Mouse (Mus musculus) heart, embryonic 11.5 days (tissue): Measurements from ENCODE around the gene Itpk1. TPM values are rescaled to one million over a fixed set of nuclear protein-coding genes. Genes with fewer than 3 reads are reported as not detected.

Experiments used
- ATAC-seq: fragments of 200-750 bp; cut with Nextera tagmentation; replicated peaks from 2 replicates; pipeline ENCODE4 v1.8.0; 2017; ENCODE audit warnings: moderate library complexity; ENCODE audit not compliant: insufficient number of reproducible peaks, low FRiP score, low TSS enrichment
- H3K27ac ChIP-seq: fragments of 300-500 bp; sonication (generic); 2 replicates; pipeline ENCODE4 v1.5.1; 2014; ENCODE audit warnings: mild to moderate bottlenecking, low read depth, low read length
- H3K27me3 ChIP-seq: fragments of 300-500 bp; sonication (generic); 2 replicates; pipeline ENCODE4 v1.6.1; 2014; ENCODE audit warnings: mild to moderate bottlenecking, low read length, mixed read lengths; ENCODE audit not compliant: control insufficient read depth, insufficient read depth
- H3K36me3 ChIP-seq: fragments of 300-500 bp; sonication (generic); 2 replicates; pipeline ENCODE4 v1.6.1; 2014; ENCODE audit warnings: mild to moderate bottlenecking, low read length, moderate library complexity, mixed read lengths; ENCODE audit not compliant: control insufficient read depth, insufficient read depth
- H3K4me1 ChIP-seq: fragments of 300-500 bp; sonication (generic); 2 replicates; pipeline ENCODE4 v1.6.1; 2014; ENCODE audit warnings: low read length; ENCODE audit not compliant: control insufficient read depth, insufficient read depth
- H3K4me2 ChIP-seq: fragments of 300-500 bp; sonication (generic); 2 replicates; pipeline ENCODE4 v1.6.1; 2014; ENCODE audit warnings: mild to moderate bottlenecking, moderate library complexity
- H3K4me3 ChIP-seq: fragments of 300-500 bp; sonication (generic); 2 replicates; pipeline ENCODE4 v1.5.1; 2014; ENCODE audit warnings: low read depth, low read length
- H3K9ac ChIP-seq: fragments of 300-500 bp; sonication (generic); 2 replicates; pipeline ENCODE4 v1.6.1; 2014; ENCODE audit warnings: mild to moderate bottlenecking, low read depth, low read length, moderate library complexity
- H3K9me3 ChIP-seq: fragments of 300-500 bp; sonication (generic); replicated peaks from 2 replicates; pipeline ENCODE4 v1.6.1; 2016; ENCODE audit warnings: low read length; ENCODE audit not compliant: control insufficient read depth
- whole genome bisulfite sequencing: fragments of 180-500 bp; shearing (Covaris S2); extraction: QIAGEN DNeasy Blood & Tissue Kit; methylation state at CpG from one replicate; pipeline ENCODE4 v1.1.7; 2014; ENCODE audit not compliant: insufficient replicate concordance; 5-methylcytosine and 5-hydroxymethylcytosine counted together
- polyA plus RNA-seq: library from polyadenylated mRNA; unstranded; fragments of >200 nt; fragmentation: Nextera tagmentation; extraction: Ambion mirVana; gene quantifications from 2 replicates; pipeline ENCODE4 v1.2.1, GENCODE M21; 2014

Itpk1 gene
- polyA plus RNA-seq, 1 experiment from 2014 or later, result 3.5 TPM

DNA sequence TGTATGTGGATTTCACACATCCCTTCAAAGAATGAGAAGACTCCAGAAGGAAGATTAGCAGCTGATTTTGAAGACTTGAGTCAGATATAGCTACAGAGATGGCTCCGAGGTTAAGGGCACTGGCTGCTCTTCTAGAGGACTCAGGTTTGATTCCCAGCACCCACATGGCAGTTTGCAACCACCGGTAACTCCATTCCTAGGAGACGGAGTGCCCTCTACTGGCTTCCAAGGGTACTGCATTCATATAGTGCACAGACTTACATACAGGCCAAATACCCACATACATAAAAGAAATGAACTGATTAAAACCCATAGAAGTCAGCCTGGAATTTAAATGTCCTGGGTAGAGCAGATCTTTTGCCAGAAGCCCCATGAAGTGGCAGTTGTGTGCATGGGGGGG is 106.2 kb downstream of the Itpk1 start:
- Histone ChIP-seq H3K27ac (no peak overlapping the region), H3K36me3 (no peaks in the 10 kb centered on the region), H3K9ac (no peak overlapping the region), H3K9me3 (no peaks in the 10 kb centered on the region), H3K27me3 (no peaks in the 10 kb centered on the region), H3K4me2 (no peak overlapping the region), H3K4me3 (no peak overlapping the region), H3K4me1 (peaks cover 9% of the 10 kb centered on the region)
- 93% methylated on average over 3 of the region's 3 CpGs for WGBS
- no peak for ATAC-seq

DNA sequence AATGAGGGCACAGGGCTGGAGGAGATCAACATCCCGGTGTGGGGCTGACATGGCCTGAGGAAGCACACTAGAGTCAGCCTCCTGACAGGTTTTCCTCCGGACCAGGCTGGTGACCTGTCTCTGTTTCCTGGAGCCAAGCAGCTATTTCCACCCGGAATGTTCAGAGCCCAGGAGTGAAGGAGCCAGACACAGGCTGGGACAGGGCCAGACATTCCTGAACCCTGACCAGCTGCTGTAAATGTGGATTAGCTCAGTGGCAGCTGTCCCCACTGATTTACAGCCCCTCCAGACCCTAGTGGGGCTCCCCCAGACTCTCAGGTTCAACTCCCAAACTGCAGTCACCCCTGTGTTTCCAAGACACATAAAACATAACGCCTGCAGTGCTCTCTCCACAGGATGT is 107.3 kb downstream of the Itpk1 start:
- 49% methylated on average over 4 of the region's 4 CpGs for WGBS
- no peak overlapping the region for H3K4me3 ChIP-seq
- H3K9ac ChIP-seq, result no peak overlapping the region
- no peaks in the 10 kb centered on the region for H3K36me3 ChIP-seq
- H3K27me3 ChIP-seq, result no peaks in the 10 kb centered on the region
- no peak overlapping the region for H3K27ac ChIP-seq
- H3K4me2 ChIP-seq, result no peak overlapping the region
- H3K4me1 ChIP-seq, result peaks cover 16% of the 10 kb centered on the region
- ATAC-seq, result no peak; the same call in 1 of the 2 replicates
- no peaks in the 10 kb centered on the region for H3K9me3 ChIP-seq

DNA sequence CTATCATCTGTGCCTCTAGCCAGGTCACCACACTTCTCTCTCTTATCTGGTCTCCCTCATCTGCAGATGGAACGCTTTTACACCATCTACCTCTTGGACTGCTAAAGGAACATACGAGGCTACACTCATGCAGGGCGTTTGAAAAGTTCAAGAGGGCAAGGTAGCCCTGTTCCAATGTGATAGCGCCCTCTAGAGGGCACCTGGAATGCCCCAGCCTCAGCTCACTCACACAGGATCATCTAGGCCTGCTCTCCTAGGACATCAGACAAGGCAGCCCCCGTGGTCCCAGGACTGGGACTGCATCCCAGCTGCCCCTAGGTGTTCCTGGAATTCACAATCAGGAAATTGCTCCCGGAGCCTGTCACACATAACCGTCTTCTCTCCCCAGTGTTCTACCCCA is 108.3 kb downstream of the Itpk1 start:
- Histone ChIP-seq H3K4me3 (no peak overlapping the region), H3K4me1 (peaks cover 16% of the 10 kb centered on the region), H3K9me3 (no peaks in the 10 kb centered on the region), H3K27ac (no peak overlapping the region), H3K4me2 (no peak overlapping the region), H3K36me3 (no peaks in the 10 kb centered on the region), H3K27me3 (no peaks in the 10 kb centered on the region), H3K9ac (no peak overlapping the region)
- 66% methylated on average over 7 of the region's 7 CpGs for WGBS
- no peak for ATAC-seq

DNA sequence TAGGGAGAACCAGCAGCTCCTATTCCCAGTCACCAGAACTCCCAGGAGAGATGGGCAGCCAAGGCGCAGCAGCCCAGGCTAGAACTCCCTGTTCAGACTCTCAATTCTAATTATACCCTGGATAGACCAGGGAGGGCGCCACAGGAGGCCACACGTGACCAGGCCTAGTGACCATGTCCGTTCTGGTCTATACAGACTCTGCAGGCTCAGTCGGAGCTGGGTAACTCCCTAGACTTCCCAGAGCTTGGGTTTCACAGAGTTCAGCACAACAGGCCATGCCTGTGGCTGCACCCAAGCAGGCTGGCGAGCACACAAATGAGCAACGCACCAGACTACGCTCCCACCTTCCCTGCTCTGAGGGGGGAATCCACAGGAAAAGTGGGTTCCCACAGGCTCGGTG is 110.1 kb downstream of the Itpk1 start:
- Histone ChIP-seq H3K27ac (no peak overlapping the region), H3K4me3 (no peak overlapping the region), H3K4me2 (no peak overlapping the region), H3K27me3 (no peaks in the 10 kb centered on the region), H3K4me1 (peaks cover 16% of the 10 kb centered on the region), H3K36me3 (no peaks in the 10 kb centered on the region), H3K9me3 (no peaks in the 10 kb centered on the region), H3K9ac (no peak overlapping the region)
- no peak; the same call in 1 of the 2 replicates for ATAC-seq
- 78% methylated on average over 9 of the region's 9 CpGs for WGBS

DNA sequence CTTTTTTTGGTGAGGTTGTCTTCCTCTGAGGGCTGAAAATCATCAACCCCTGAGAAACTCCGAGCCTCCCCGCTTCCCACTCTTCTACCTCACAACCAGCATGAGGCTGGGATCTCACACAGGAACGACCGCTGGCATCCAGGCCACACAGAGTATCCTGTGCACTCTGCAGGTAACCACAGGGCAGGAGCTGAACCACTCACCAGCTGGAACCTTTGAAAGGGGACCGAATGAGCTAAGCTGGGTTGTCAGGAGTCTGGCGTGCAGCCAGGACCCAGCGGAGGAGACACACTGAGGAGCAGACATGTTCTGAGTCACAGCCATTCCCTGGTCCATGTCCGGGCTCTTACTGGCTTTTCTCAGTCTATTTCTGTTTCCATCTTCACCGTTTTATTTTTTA is 111.0 kb downstream of the Itpk1 start:
- H3K4me1 ChIP-seq, result peaks cover 16% of the 10 kb centered on the region
- H3K27ac ChIP-seq, result no peak overlapping the region; the same call in 1 of the 2 replicates

DNA sequence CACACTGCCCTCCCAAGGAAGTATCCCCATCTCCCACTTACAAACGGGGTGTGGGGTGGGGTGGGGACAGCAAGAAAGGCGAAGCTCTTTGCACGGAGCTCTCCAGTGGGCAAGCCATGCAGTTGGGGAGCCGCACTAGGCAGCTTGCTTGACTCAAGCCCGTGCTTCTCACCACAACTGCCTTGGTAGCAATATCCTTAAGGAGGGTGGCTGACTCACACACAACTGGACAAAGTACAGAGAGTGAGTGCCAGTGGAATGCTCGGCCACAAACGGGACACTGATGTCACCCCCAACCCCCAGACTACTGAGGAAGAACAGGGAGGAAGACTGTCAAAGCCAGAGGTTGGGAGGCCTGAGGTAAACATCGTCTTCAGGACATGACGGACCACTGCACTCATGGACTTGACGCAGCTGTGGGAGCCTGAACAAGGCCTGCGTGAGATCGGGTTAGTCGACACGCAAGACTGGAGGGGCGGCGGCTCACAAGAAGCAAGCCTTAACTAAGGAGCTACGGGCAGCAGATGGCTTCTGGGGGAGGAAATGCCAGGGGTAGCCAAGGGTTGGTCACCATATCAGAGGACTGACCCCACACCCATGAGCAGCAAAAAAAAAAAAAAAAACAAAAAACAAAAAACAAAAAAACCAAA is 113.9 kb downstream of the Itpk1 start:
- Histone ChIP-seq H3K27me3 (0 out of 2 replicates have a peak, but pooled peaks cover 4% of the 10 kb centered on the region), H3K9me3 (no peaks in the 10 kb centered on the region), H3K4me1 (peaks cover 14% of the 10 kb centered on the region), H3K27ac (no peak overlapping the region), H3K36me3 (no peaks in the 10 kb centered on the region), H3K4me2 (no peak overlapping the region), H3K9ac (no peak overlapping the region), H3K4me3 (no peak overlapping the region)
- WGBS, result 80% methylated on average over 17 of the region's 17 CpGs
- ATAC-seq, result no peak

More for the DNA sequence above, 111.0 kb downstream of the Itpk1 start:
- Histone ChIP-seq H3K9ac (no peak overlapping the region), H3K4me3 (no peak overlapping the region), H3K4me2 (no peak overlapping the region), H3K27me3 (no peaks in the 10 kb centered on the region), H3K36me3 (no peaks in the 10 kb centered on the region), H3K9me3 (no peaks in the 10 kb centered on the region)
- WGBS, result 47% methylated on average over 9 of the region's 9 CpGs
- peak; percentile 39; the same call in 1 of the 2 replicates for ATAC-seq

DNA sequence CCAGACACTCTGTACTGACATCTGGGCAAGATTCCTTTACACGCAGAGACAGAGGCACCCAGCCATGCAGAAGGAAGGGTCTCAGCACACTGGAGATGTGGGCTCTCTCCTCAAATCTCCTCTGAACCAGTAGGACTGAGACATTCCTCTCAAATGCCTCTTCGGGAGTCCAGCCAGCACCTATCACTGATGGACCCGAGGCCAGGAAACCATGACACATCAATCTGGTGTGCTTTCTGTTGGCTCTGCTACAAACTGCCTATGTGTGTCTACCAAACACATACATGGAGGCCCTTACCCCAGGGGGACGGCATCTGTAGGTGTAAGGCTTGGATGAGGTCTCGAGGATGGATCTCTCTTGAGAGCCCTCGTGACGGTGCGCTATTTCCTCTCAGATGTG is 117.6 kb downstream of the Itpk1 start:
- no peak for ATAC-seq
- Histone ChIP-seq H3K27me3 (0 out of 2 replicates have a peak, but pooled peaks cover 4% of the 10 kb centered on the region), H3K4me3 (no peak overlapping the region), H3K9me3 (no peaks in the 10 kb centered on the region), H3K36me3 (no peaks in the 10 kb centered on the region), H3K4me1 (peaks cover 2% of the 10 kb centered on the region; the same call in 1 of the 2 replicates), H3K9ac (no peak overlapping the region), H3K4me2 (no peak overlapping the region), H3K27ac (no peak overlapping the region)
- 83% methylated on average over 8 of the region's 8 CpGs for WGBS

DNA sequence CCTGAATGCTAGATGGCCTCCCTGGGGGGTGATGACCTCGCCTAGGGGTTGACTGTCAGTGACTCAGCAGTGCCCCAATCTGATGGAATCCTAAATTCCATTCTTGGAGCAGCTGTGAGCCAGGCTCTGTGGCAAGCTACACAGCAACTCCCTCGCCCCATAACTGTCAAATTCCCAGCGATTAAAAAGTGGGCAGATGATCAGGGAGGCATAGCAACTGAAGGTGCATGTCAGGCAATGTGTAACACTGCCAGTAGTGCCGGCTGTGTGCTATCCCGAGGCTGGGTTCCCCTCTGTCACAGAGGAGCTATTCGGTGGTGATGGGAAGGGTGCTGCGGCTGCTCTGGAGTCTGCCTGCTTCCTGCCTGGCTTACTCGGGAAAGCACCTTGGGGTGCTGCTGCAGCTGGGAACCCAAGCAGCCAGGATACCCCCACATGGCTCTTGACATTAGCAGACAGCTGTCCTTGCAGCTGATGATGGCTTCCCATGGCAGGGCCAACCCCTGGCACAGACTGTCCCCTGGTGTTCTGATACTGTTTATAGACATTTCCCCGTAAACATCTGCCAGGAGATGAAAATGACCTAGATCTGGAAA is 118.3 kb downstream of the Itpk1 start:
- Histone ChIP-seq H3K4me3 (no peak overlapping the region), H3K36me3 (no peaks in the 10 kb centered on the region), H3K27ac (no peak overlapping the region), H3K9me3 (no peaks in the 10 kb centered on the region), H3K9ac (no peak overlapping the region), H3K27me3 (0 out of 2 replicates have a peak, but pooled peaks cover 4% of the 10 kb centered on the region), H3K4me2 (no peak overlapping the region), H3K4me1 (peaks cover 2% of the 10 kb centered on the region; the same call in 1 of the 2 replicates)
- WGBS, result 66% methylated on average over 9 of the region's 9 CpGs
- no peak for ATAC-seq
